In genomic region chr4:137835624-137836337, GRCm38 (mm10) we compare ENCODE assay signal across 8 mouse cellular contexts. TPM values are rescaled to one million over a fixed set of nuclear protein-coding genes. Genes with fewer than 3 reads are reported as not detected.
DNase-seq lines count a peak whose midpoint lies in the region; ATAC-seq and TF ChIP-seq lines count a peak whose summit lies in the region.

No protein-coding gene starts in this region.

- 10% methylated on average over 13 of the region's 14 CpGs for whole genome bisulfite sequencing in hindbrain, postnatal 0 days

- no peak overlapping the region for H3K4me3 ChIP-seq in gastrocnemius, adult 2 months
- H3K4me3 ChIP-seq in hindbrain, postnatal 0 days (ENCODE audit: low read length): no peak overlapping the region

- DNase-seq in T-cell, adult 2 months (ENCODE audit: low spot score): peak; percentile 60
- peak; percentile 86 to 93 for DNase-seq in cerebellum, postnatal 36 days
- peak; percentile 83 for DNase-seq in gastrocnemius, adult 2 months
- peak; percentile 95 for DNase-seq in hindbrain, postnatal 0 days (ENCODE audit: low spot score)
- DNase-seq in left cerebral cortex, adult 18-20 months (ENCODE audit: low spot score in 2 of 2): peak; percentile 82 to 88
- peak; percentile 93 for DNase-seq in lung, postnatal 36 days
- peak; percentile 83 for DNase-seq in retina, postnatal 7 days (ENCODE audit: low read depth, low spot score)
- DNase-seq in thymus, postnatal 4 days: peak; percentile 79

- ATAC-seq in hindbrain, postnatal 0 days: peak; percentile 96

- H3K9me3 ChIP-seq in hindbrain, postnatal 0 days (ENCODE audit: low read length): no peaks in the 10 kb centered on the region

- no peaks in the 10 kb centered on the region for H3K36me3 ChIP-seq in hindbrain, postnatal 0 days (ENCODE audit: insufficient read depth, low read length)

- H3K9ac ChIP-seq in hindbrain, postnatal 0 days (replicated peaks; ENCODE audit: low read length): no peak overlapping the region

- no peaks in the 10 kb centered on the region for H3K27me3 ChIP-seq in hindbrain, postnatal 0 days (ENCODE audit: insufficient read depth, low read length)

- TF ChIP-seq CTCF in gastrocnemius, adult 2 months (IDR thresholded peaks at IDR 0.05): peak; percentile 91
- TF ChIP-seq CTCF in hindbrain, postnatal 0 days (IDR thresholded peaks at IDR 0.05; ENCODE audit: low read depth): peak; percentile 99

- no peaks in the 10 kb centered on the region for H3K4me1 ChIP-seq in hindbrain, postnatal 0 days (ENCODE audit: insufficient read depth, low read length)

- peak overlapping the region; percentile 33; the same call in 1 of the 2 replicates for H3K4me2 ChIP-seq in hindbrain, postnatal 0 days (ENCODE audit: low read depth, low read length)

- intact Hi-C loops in gastrocnemius, adult 2 months (cut with DNase I): loop anchor here (2.0 kb wide), 3 partner anchors 39 to 159 kb away; partner anchors contain the start of gene Alpl

- H3K27ac ChIP-seq in gastrocnemius, adult 2 months: no peak overlapping the region
- H3K27ac ChIP-seq in hindbrain, postnatal 0 days: no peak overlapping the region

RNA-seq across cellular contexts. Expression of gene Ece1, which starts 26.3 kb away (rescaled TPM):
- 100 to 1,000 TPM in 1 of 2 experiments, 10 to 100 TPM in 1; 61.6 to 103 TPM for total RNA-seq in gastrocnemius, adult 2 months (2021)
- 40.0 and 43.8 TPM in 2 replicates for total RNA-seq in hindbrain, postnatal 0 days (2014; rRNA removed)
- 23.0 and 23.4 TPM in 2 replicates for polyA plus RNA-seq in hindbrain, postnatal 0 days (2015; fragmentation: Nextera tagmentation; extraction: Ambion mirVana)
- total RNA-seq in left cerebral cortex, adult 18-20 months (2021): 10 to 100 TPM; 82.0 to 87.9 TPM

RNA-seq across cellular contexts. Expression of gene Alpl, which starts 39.6 kb away (rescaled TPM):
- total RNA-seq in gastrocnemius, adult 2 months (2021): 10 to 100 TPM; 10.3 to 42.2 TPM
- 15.3 and 22.4 TPM in 2 replicates for total RNA-seq in hindbrain, postnatal 0 days (2014; rRNA removed)
- polyA plus RNA-seq in hindbrain, postnatal 0 days (2015; fragmentation: Nextera tagmentation; extraction: Ambion mirVana): 16.6 and 17.5 TPM in 2 replicates
- 10 to 100 TPM; 10.0 to 11.0 TPM for total RNA-seq in left cerebral cortex, adult 18-20 months (2021)
